Mouse (Mus musculus): ENCODE measurements around the gene Sertad2. TPM values are rescaled to one million over a fixed set of nuclear protein-coding genes. Genes with fewer than 3 reads are reported as not detected.
A peak's percentile ranks its signal among the peaks of the same experiment; 100 is the strongest.

The Sertad2 gene
- polyA plus RNA-seq, 1 experiment = not detected

DNA sequence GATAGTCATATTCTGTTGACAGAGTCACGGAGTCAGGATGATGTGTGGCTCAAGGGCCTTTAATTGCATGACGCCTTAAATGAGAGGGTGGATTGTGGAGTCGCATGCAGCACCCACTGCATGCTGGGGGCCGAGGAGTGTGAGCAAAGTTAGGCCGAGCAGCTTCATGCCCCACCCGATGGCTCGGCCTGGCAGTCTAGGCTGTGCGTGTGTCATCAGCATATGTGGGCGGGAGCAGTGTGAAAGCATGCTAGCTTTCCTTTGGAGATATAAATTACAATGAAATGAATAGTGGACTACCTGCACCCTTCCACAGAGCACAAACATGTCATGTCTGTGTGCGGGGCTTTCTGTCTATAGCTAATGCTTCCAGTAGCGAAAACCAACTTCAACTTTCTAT, 65.4 kb downstream of the Sertad2 start:
- Histone ChIP-seq H3K27ac (ENCODE audit: insufficient read depth, low read depth, low read length) (no peak overlapping the region), H3K4me1 (ENCODE audit: control insufficient read depth, insufficient read depth, low read length) (peaks cover 14% of the 10 kb centered on the region), H3K4me3 (ENCODE audit: insufficient read depth, low read depth, low read length) (no peak overlapping the region)
- no peak for TF ChIP-seq POLR2A (IDR thresholded peaks at IDR 0.05; ENCODE audit: insufficient read depth, low read depth, low read length)
- no peak for TF ChIP-seq CTCF (IDR thresholded peaks at IDR 0.05; ENCODE audit: insufficient read depth, low read depth, low read length)
- WGBS = 45% methylated on average over 11 of the region's 11 CpGs

GRCm38 (mm10) chr11:20613223-20613622, 70.2 kb downstream of the Sertad2 start:
- Histone ChIP-seq H3K27ac (ENCODE audit: insufficient read depth, low read depth, low read length) (no peak overlapping the region), H3K4me3 (ENCODE audit: insufficient read depth, low read depth, low read length) (no peak overlapping the region), H3K4me1 (ENCODE audit: control insufficient read depth, insufficient read depth, low read length) (peaks cover 20% of the 10 kb centered on the region)
- 96% methylated on average over 4 of the region's 4 CpGs for WGBS
- TF ChIP-seq CTCF (IDR thresholded peaks at IDR 0.05; ENCODE audit: insufficient read depth, low read depth, low read length) (no peak), POLR2A (IDR thresholded peaks at IDR 0.05; ENCODE audit: insufficient read depth, low read depth, low read length) (no peak)

DNA sequence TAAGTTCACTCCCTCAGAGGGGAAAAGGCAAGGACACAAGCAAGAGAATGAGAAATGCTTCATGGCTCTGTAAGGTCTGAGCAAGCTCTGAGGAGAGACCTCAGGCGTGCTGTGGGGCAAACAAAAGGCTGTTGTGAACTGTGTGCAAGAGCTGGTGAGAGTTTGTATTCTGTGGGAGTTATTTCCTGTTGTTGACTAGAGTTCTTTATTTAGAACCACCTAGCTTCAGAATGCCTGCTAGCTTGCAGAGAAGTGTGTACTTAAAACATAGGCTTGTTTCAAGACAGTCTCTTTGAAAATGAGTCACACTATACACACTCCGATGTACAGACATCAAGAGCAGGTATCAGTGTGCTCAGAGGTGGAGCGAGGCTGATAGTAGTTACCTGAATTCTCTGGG, 73.0 kb downstream of the Sertad2 start:
- H3K27ac ChIP-seq (ENCODE audit: insufficient read depth, low read depth, low read length) = peak overlapping the region; percentile 96
- no peak for TF ChIP-seq POLR2A (IDR thresholded peaks at IDR 0.05; ENCODE audit: insufficient read depth, low read depth, low read length)
- TF ChIP-seq CTCF (IDR thresholded peaks at IDR 0.05; ENCODE audit: insufficient read depth, low read depth, low read length) = no peak
- 19% methylated on average over 3 of the region's 3 CpGs for WGBS
- H3K4me3 ChIP-seq (ENCODE audit: insufficient read depth, low read depth, low read length) = no peak overlapping the region
- H3K4me1 ChIP-seq (ENCODE audit: control insufficient read depth, insufficient read depth, low read length) = peaks cover 16% of the 10 kb centered on the region

DNA sequence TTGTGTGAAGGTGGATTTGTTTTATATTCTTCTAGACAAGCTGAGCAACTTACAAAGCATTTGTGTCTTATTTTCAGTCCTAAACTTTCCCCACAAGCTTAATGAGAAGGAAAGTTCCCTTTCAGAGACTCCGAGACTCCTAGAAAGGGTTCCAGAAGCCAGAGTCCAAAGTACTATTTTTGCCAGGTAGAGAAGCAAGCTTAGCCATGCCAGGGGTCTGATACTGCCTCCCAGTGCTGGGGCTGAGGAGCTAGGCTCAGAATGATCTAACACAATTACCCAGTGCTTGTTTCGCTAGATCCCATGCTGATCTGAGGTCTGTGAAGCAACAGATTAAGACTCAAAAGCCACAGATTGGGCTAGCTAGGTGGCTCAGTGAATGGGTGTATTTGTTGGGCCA, 84.1 kb downstream of the Sertad2 start:
- 94% methylated on average over 2 of the region's 2 CpGs for WGBS
- Histone ChIP-seq H3K4me1 (ENCODE audit: control insufficient read depth, insufficient read depth, low read length) (peaks cover 6% of the 10 kb centered on the region), H3K4me3 (ENCODE audit: insufficient read depth, low read depth, low read length) (no peak overlapping the region), H3K27ac (ENCODE audit: insufficient read depth, low read depth, low read length) (no peak overlapping the region)
- TF ChIP-seq CTCF (IDR thresholded peaks at IDR 0.05; ENCODE audit: insufficient read depth, low read depth, low read length) (no peak), POLR2A (IDR thresholded peaks at IDR 0.05; ENCODE audit: insufficient read depth, low read depth, low read length) (no peak)

DNA sequence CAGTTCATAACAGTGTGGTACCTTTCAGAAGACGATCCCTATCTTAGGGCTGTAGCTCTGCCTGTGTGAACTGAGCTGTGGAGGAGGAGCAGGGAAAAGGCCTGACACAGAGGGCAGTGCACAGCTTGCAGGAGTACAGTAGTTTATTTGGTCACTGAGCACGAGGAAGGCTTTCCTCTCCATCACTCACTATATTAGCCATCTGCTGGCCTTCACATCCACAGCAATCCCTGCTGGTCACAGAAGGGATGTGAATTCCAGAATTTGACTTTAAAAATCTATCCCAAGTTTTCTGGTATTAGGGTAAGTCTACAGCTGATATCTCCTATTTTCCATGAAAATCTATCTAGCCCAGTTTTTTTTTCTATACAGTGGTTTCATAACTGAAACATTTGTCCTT, 85.2 kb downstream of the Sertad2 start:
- WGBS = 46% methylated on average over 2 of the region's 2 CpGs
- no peak overlapping the region for H3K4me3 ChIP-seq (ENCODE audit: insufficient read depth, low read depth, low read length)
- TF ChIP-seq POLR2A (IDR thresholded peaks at IDR 0.05; ENCODE audit: insufficient read depth, low read depth, low read length) = no peak
- TF ChIP-seq CTCF (IDR thresholded peaks at IDR 0.05; ENCODE audit: insufficient read depth, low read depth, low read length) = no peak
- H3K27ac ChIP-seq (ENCODE audit: insufficient read depth, low read depth, low read length) = no peak overlapping the region
- H3K4me1 ChIP-seq (ENCODE audit: control insufficient read depth, insufficient read depth, low read length) = peaks cover 7% of the 10 kb centered on the region

DNA sequence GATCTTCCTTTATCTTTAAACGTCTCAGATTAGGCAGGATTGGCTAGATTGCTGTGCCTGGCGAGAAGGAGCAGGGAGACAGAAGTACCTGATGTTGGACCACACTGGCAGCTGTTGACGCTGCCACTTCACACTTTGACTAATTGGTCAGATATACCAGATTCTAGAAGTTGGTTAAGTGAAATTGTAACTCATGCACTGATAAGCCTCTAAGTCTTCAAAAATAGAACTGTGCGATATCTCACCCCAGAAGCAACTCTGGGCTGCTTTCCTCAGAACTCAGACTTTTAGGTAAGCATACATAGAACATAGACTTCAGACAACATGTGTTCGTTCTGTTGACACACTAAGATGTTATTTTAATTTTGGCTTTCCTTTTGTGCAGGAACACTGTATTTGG, 86.6 kb downstream of the Sertad2 start:
- Histone ChIP-seq H3K27ac (ENCODE audit: insufficient read depth, low read depth, low read length) (no peak overlapping the region), H3K4me3 (ENCODE audit: insufficient read depth, low read depth, low read length) (no peak overlapping the region), H3K4me1 (ENCODE audit: control insufficient read depth, insufficient read depth, low read length) (peaks cover 8% of the 10 kb centered on the region)
- TF ChIP-seq POLR2A (IDR thresholded peaks at IDR 0.05; ENCODE audit: insufficient read depth, low read depth, low read length) (no peak), CTCF (IDR thresholded peaks at IDR 0.05; ENCODE audit: insufficient read depth, low read depth, low read length) (no peak)
- 86% methylated on average over 5 of the region's 5 CpGs for WGBS

DNA sequence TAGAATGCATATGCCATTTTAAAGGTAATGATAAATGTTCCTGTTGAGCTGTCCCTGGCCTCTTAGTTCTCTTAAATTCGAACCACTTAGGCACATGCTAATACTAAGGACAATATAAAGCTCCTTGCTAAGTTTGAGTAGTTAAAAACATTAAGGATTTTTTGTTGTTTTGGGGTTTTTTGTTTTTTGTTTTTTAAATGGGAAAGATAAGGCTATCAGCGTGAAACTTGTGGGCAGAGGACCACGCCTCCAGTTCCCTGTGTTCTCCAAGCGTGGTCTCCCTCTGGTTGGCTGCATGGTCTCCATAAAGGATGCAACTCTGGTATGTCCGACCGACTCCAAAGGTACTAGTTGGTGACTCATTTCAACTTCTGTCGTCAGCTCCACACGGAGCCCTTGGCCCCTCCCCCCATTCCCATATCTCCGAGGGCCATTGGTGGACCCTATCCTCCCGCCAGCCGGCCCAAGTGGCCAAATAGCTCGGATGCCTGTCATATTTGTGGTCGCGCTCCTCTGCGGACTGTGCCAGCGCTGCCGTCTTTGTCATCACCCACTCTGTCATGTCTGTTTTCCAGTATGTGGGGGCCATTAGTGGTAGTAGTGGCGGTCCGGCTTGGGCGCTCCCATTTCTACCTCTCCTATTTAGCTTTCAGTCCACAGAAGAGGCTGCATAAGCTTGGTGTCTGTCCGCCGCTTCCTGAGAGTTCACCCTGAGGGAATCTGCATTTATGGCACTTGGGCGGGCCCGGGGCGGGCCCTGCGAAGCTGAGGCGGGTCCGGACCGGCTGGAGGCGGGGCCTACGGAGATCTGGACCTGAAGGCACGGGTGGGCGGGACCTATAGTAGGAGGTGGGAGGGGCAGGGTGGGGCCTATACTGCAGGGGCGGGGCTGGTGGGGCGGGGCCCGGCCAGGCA, 88.2 kb downstream of the Sertad2 start:
- Histone ChIP-seq H3K4me1 (ENCODE audit: control insufficient read depth, insufficient read depth, low read length) (peaks cover 15% of the 10 kb centered on the region), H3K4me3 (ENCODE audit: insufficient read depth, low read depth, low read length) (peak overlapping the region; percentile 84), H3K27ac (ENCODE audit: insufficient read depth, low read depth, low read length) (peak overlapping the region; percentile 56)
- TF ChIP-seq CTCF (IDR thresholded peaks at IDR 0.05; ENCODE audit: insufficient read depth, low read depth, low read length) = no peak
- TF ChIP-seq POLR2A (IDR thresholded peaks at IDR 0.05; ENCODE audit: insufficient read depth, low read depth, low read length) = no peak
- 5% methylated on average over 36 of the region's 36 CpGs for WGBS

- WGBS = under 1% methylated on average over 67 of the region's 67 CpGs
- TF ChIP-seq POLR2A (IDR thresholded peaks at IDR 0.05; ENCODE audit: insufficient read depth, low read depth, low read length) = peak; percentile 29; the same call in 1 of the 2 replicates
- TF ChIP-seq CTCF (IDR thresholded peaks at IDR 0.05; ENCODE audit: insufficient read depth, low read depth, low read length) = no peak
- peaks cover 15% of the 10 kb centered on the region for H3K4me1 ChIP-seq (ENCODE audit: control insufficient read depth, insufficient read depth, low read length)
- H3K4me3 ChIP-seq (ENCODE audit: insufficient read depth, low read depth, low read length) = peak overlapping the region; percentile 84
- H3K27ac ChIP-seq (ENCODE audit: insufficient read depth, low read depth, low read length) = peak overlapping the region; percentile 79
These were observed 89.0 kb downstream of the Sertad2 start for GRCm38 (mm10) chr11:20631941-20632618.

- 2% methylated on average over 13 of the region's 13 CpGs for WGBS
- Histone ChIP-seq H3K4me1 (ENCODE audit: control insufficient read depth, insufficient read depth, low read length) (peaks cover 15% of the 10 kb centered on the region), H3K4me3 (ENCODE audit: insufficient read depth, low read depth, low read length) (peak overlapping the region; percentile 84), H3K27ac (ENCODE audit: insufficient read depth, low read depth, low read length) (no peak overlapping the region)
- TF ChIP-seq POLR2A (IDR thresholded peaks at IDR 0.05; ENCODE audit: insufficient read depth, low read depth, low read length) = no peak
- no peak for TF ChIP-seq CTCF (IDR thresholded peaks at IDR 0.05; ENCODE audit: insufficient read depth, low read depth, low read length)
These were observed 89.5 kb downstream of the Sertad2 start for GRCm38 (mm10) chr11:20632619-20632965.

Measured in olfactory bulb, adult 2 months (tissue).